Mouse (Mus musculus): ENCODE data around the gene Psmd3. TPM values are rescaled to one million over a fixed set of nuclear protein-coding genes. Genes with fewer than 3 reads are reported as not detected.

Psmd3 gene
- 10 to 100 TPM; 55.3 to 60.4 TPM for total RNA-seq (2023)

DNA sequence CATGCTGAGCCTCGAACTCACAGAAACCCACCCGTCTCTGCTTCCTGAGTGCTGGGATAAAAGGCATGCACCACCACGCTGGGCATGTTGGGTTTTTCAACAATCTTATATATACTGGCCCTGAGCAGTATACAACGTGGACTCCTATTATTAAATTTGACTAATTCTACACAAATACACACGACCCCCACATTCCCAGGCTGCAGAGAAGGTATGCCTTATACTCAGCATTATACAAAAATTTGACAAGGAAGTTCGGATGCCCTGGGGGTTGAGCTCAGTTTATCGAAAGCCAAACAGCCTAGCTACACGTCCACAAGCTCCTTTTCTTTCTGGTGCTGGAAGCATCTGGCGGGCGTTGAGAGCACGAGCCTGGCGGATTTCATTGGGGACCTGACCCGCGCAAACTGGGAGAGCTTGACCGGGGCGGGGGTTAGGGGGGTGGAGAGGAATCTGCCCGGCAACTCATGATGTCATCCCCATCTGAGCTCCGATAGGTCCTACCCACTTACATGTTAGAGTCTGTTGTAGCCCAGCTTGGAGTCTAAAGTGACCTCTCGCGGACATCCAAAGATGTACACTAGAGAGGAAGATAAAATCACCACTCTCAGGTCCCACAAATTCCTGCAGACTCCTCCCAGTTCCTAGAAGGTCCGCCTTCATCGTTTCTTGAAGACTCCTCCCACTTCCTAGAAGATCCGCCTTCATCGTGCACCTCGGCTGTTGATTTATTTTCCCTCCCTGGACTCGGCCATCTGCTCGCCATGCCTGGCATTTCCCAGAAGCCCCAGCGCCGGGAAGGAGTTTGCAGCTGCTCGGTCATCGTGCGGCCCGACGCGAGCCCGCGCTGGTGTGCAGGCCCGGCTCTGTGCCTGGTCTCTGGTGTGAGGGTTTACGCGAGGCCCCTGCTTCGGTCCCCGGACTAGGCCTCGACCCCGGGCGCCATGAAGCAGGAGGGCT is at the start of gene Psmd3:
Psmd3 (plus strand) TSS at position 769 of the 960 bp plus-strand sequence.

DNA sequence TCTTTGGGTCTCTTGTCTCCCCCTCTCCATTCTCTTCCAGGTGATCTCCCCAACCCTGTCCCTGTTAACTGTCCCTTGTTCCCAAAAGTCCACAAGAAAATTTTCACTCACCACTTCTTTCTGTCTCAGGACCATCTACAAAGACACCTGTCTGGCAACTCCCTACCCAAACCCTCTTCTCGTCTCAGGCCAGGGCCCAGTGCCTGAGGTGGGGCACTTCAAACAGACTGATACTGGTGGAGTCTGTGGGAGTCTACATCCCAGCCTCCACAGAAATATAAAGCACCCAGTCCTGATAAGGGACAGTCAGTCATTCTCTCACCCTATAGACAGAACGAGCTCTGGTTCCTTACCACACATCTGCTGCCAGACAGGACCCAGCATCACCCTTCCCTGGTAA is 35.9 kb upstream of the Psmd3 start, which contains the start of gene Gsdma2:
Gsdma2 (plus strand) TSS at position 301 of the 400 bp plus-strand sequence.

DNA sequence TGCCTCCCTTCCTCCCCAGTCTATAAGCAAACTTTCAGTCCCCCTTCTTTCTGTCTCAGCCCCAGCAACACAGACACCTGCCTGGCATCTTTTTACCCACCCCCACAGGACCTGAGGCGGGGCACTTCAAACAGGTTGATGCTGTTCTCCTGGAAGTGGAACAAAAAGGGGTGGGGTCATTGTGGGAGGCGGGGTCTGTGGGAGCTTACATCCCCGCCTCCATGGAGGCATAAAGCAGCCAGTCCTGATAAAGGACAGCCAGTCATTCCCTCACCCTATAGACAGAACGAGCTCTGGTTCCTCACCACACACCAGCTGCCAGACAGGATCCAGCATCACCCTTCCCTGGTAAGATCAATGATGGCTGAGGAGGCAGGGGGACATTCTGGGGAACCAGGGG is 18.3 kb upstream of the Psmd3 start, which contains the start of gene Gsdma:
Gsdma (plus strand) TSS at position 261 of the 400 bp plus-strand sequence.

DNA sequence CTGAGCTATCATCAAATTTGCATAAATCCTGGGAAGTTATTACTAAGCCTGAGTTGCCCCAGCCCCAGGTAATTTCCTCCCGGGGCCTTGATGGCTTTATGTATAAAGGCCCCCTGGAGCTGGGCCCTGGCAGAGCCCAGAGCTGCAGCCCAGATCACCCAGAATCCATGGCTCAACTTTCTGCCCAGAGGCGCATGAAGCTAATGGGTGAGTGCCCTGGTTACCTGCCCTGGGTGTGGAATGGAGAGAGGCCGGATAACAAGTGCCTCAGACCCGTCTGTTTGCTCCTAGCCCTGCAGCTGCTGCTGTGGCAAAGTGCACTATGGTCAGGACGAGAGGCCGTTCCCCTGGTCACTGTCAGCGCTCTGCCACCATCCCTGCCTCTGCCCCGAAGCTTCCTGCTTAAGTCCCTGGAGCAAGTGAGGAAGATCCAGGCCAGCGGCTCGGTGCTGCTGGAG is 18.9 kb downstream of the Psmd3 start, which contains the start of gene Csf3:
Csf3 (plus strand) TSS at position 51 of the 458 bp plus-strand sequence.

DNA sequence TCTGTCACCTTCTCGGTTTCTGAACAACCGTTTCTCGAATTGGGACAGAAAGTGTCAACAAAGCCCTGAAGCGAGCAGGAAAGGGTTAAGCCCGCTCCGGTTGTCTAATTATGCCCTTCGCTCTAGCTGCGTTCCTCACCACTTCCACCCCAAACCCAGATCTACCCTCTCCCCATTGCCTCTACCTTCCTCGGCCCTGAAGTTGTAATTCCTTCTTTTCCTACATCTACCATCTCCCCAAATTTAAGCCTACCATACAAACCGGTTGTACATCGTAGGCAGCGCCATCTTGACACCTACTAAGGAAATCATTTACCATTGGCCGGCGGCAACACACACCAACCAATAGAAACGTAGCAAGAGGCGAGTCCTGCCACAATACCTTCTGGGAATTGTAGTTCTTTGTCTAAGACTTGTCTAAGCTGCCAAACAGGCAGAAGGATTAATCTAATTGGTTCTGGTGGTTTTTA is 46.8 kb downstream of the Psmd3 start, which contains the start of gene Med24:
Med24 (minus strand) TSS at position 317 of the 470 bp plus-strand sequence.

GRCm38 (mm10) chr11:98740393-98741050 is 58.2 kb downstream of the Psmd3 start, which contains the start of gene Thra:
Gene Thra (plus strand): TSS chr11:98740638.

Other genes starting within 250 kb of the Psmd3 start
- 10 to 100 TPM; 55.1 to 60.0 TPM for gene Mien1, start 243.6 kb upstream of the Psmd3 start, total RNA-seq (2023)
- gene Grb7, start 236.2 kb upstream of the Psmd3 start, total RNA-seq (2023): not detected
- 10 to 100 TPM; 19.1 to 27.8 TPM for gene Ikzf3, start 136.5 kb upstream of the Psmd3 start, total RNA-seq (2023)
- gene Zpbp2, start 131.5 kb upstream of the Psmd3 start, total RNA-seq (2023): 1 to 10 TPM in 1 of 2 experiments, not detected in 1; 3.4 TPM
- 10 to 100 TPM; 10.9 to 11.8 TPM for gene Ormdl3, start 95.2 kb upstream of the Psmd3 start, total RNA-seq (2023)
- gene Lrrc3c, start 84.3 kb upstream of the Psmd3 start, total RNA-seq (2023): not detected
- gene Gm12355, start 56.9 kb upstream of the Psmd3 start, total RNA-seq (2023): 10 to 100 TPM; 15.7 to 17.2 TPM
- not detected for gene Gsdma3, start 56.2 kb upstream of the Psmd3 start, total RNA-seq (2023)
- not detected for gene Gsdma2, start 35.8 kb upstream of the Psmd3 start, total RNA-seq (2023)
- gene Gsdma, start 18.2 kb upstream of the Psmd3 start, total RNA-seq (2023): under 1 TPM in 1 of 2 experiments, not detected in 1; 0.24 TPM
- gene Csf3, start 18.7 kb downstream of the Psmd3 start, total RNA-seq (2023): not detected
- 10 to 100 TPM; 42.8 to 50.5 TPM for gene Med24, start 46.9 kb downstream of the Psmd3 start, total RNA-seq (2023)
- 10 to 100 TPM; 17.9 to 20.1 TPM for gene Thra, start 58.1 kb downstream of the Psmd3 start, total RNA-seq (2023)
- gene Nr1d1, start 92.8 kb downstream of the Psmd3 start, total RNA-seq (2023): 10 to 100 TPM; 21.6 to 27.8 TPM
- 100 to 1,000 TPM; 121 to 126 TPM for gene Msl1, start 113.0 kb downstream of the Psmd3 start, total RNA-seq (2023)
- 10 to 100 TPM; 78.5 to 94.7 TPM for gene Casc3, start 122.4 kb downstream of the Psmd3 start, total RNA-seq (2023)
- gene Rapgefl1, start 154.2 kb downstream of the Psmd3 start, total RNA-seq (2023): under 1 TPM; 0.33 to 0.50 TPM
- 10 to 100 TPM; 31.9 to 44.6 TPM for gene Wipf2, start 181.1 kb downstream of the Psmd3 start, total RNA-seq (2023)
- gene Cdc6, start 225.2 kb downstream of the Psmd3 start, total RNA-seq (2023): under 1 TPM; 0.73 to 0.91 TPM
- 100 to 1,000 TPM; 289 to 293 TPM for gene Rara, start 245.3 kb downstream of the Psmd3 start, total RNA-seq (2023)

Measured in monocyte, adult 59 days (primary cell).